Mouse (Mus musculus) G1E (cell line): Measurements from ENCODE around the gene Hspb3. TPM values are rescaled to one million over a fixed set of nuclear protein-coding genes. Genes with fewer than 3 reads are reported as not detected.

Experiments used
- ATAC-seq: 2 replicates; pipeline ENCODE4 v1.8.0; 2016; ENCODE audit warnings: mild to moderate bottlenecking; ENCODE audit not compliant: insufficient number of reproducible peaks, poor library complexity, low FRiP score, severe bottlenecking; ENCODE audit errors: extremely low read depth
- DNase-seq: peaks from one replicate; pipeline ENCODE4 v3.0.0; 2012; ENCODE audit warnings: low spot score
- H3K27me3 ChIP-seq: 2 replicates; pipeline ENCODE4 v1.6.1; 2012; ENCODE audit warnings: mild to moderate bottlenecking, low read length, inconsistent platforms; ENCODE audit not compliant: insufficient read depth
- H3K36me3 ChIP-seq: replicated peaks from 2 replicates; pipeline ENCODE3; 2012; ENCODE audit warnings: mild to moderate bottlenecking, inconsistent platforms
- H3K4me1 ChIP-seq: 2 replicates; pipeline ENCODE4 v1.6.1; 2012; ENCODE audit warnings: low read depth, low read length, inconsistent platforms, mixed read lengths; ENCODE audit not compliant: insufficient read depth
- H3K4me3 ChIP-seq: 2 replicates; pipeline ENCODE4 v1.5.1; 2012; ENCODE audit warnings: low read depth, mild to moderate bottlenecking, inconsistent platforms, low read length, moderate library complexity, mixed read lengths
- H3K9me3 ChIP-seq: replicated peaks from 2 replicates; pipeline ENCODE4 v1.6.1; 2012; ENCODE audit warnings: inconsistent platforms
- CTCF ChIP-seq: IDR thresholded peaks from 2 replicates; pipeline ENCODE4 v1.5.1; 2012; ENCODE audit warnings: low read depth, low read length, inconsistent platforms, mixed read lengths
- GATA1 ChIP-seq: IDR thresholded peaks from 2 replicates; pipeline ENCODE4 v1.6.1; 2012; ENCODE audit warnings: borderline replicate concordance, low read length, inconsistent platforms, mixed read lengths
- GATA2 ChIP-seq: IDR thresholded peaks from 2 replicates; pipeline ENCODE4 v1.6.1; 2012; ENCODE audit warnings: low read depth, low read length, inconsistent platforms, borderline replicate concordance
- POLR2AphosphoS5 ChIP-seq: IDR thresholded peaks from 2 replicates; pipeline ENCODE4 v1.6.1; 2012; ENCODE audit warnings: low read depth, low read length, inconsistent platforms; ENCODE audit not compliant: insufficient replicate concordance
- TAL1 ChIP-seq: conservative IDR thresholded peaks from 2 replicates; pipeline ENCODE4 v1.6.1; 2012; ENCODE audit warnings: low read depth, low read length, inconsistent platforms, mixed read lengths
- polyA plus RNA-seq: library from polyadenylated mRNA; stranded (reverse); fragments of >175 nt; gene quantifications from 2 replicates; pipeline ENCODE4 v1.2.3, GENCODE M21; 2012
- total RNA-seq, 2 experiments: library from RNA; stranded (forward) in 1 of 2; stranded (reverse) in 1 of 2; fragments of 200-1000 nt in 1 of 2; fragments of >200 nt in 1 of 2; fragmentation: Nextera tagmentation in 1 of 2; gene quantifications; 2 replicates each; pipeline ENCODE4 v1.2.3; 2014 to 2017

The Hspb3 gene
- total and polyA plus RNA-seq, 3 experiments = not detected

GRCm38 (mm10) chr13:113622865-113623255 lies 40.6 kb downstream of the Hspb3 start:
- H3K9me3 ChIP-seq = peaks cover 10% of the 10 kb centered on the region
- DNase-seq = no peak
- ATAC-seq = no peak
- H3K36me3 ChIP-seq = no peaks in the 10 kb centered on the region
- no peak for TF ChIP-seq POLR2AphosphoS5
- TF ChIP-seq GATA1 = no peak
- no peak for TF ChIP-seq TAL1
- TF ChIP-seq GATA2 = no peak
- TF ChIP-seq CTCF = no peak
- H3K4me3 ChIP-seq = no peak overlapping the region
- H3K4me1 ChIP-seq = no peaks in the 10 kb centered on the region
- peaks cover 13% of the 10 kb centered on the region; the same call in 1 of the 2 replicates for H3K27me3 ChIP-seq

GRCm38 (mm10) chr13:113622122-113622864 lies 41.2 kb downstream of the Hspb3 start:
- Histone ChIP-seq H3K36me3 (no peaks in the 10 kb centered on the region), H3K4me1 (no peaks in the 10 kb centered on the region), H3K27me3 (0 out of 2 replicates have a peak, but pooled peaks cover 9% of the 10 kb centered on the region), H3K9me3 (peaks cover 15% of the 10 kb centered on the region), H3K4me3 (no peak overlapping the region)
- TF ChIP-seq TAL1 = no peak
- no peak for TF ChIP-seq POLR2AphosphoS5
- TF ChIP-seq GATA1 = no peak
- no peak for TF ChIP-seq GATA2
- TF ChIP-seq CTCF = no peak
- no peak for ATAC-seq
- no peak for DNase-seq

GRCm38 (mm10) chr13:113619003-113619402 lies 44.5 kb downstream of the Hspb3 start:
- Histone ChIP-seq H3K36me3 (no peaks in the 10 kb centered on the region), H3K4me1 (no peaks in the 10 kb centered on the region), H3K9me3 (peaks cover 20% of the 10 kb centered on the region), H3K27me3 (peaks cover 6% of the 10 kb centered on the region; the same call in 1 of the 2 replicates), H3K4me3 (no peak overlapping the region)
- DNase-seq (no peak), ATAC-seq (no peak)
- TF ChIP-seq GATA2 (no peak), CTCF (no peak), GATA1 (no peak), TAL1 (no peak), POLR2AphosphoS5 (no peak)

- no peaks in the 10 kb centered on the region for H3K36me3 ChIP-seq
- ATAC-seq (no peak), DNase-seq (no peak)
- no peak within 1 kb of the TSS; the same call in 1 of the 2 replicates for H3K4me3 ChIP-seq
- peaks cover 6% of the 10 kb centered on the region; the same call in 1 of the 2 replicates for H3K27me3 ChIP-seq
- peaks cover 20% of the 10 kb centered on the region for H3K9me3 ChIP-seq
- TF ChIP-seq GATA1 = no peak
- TF ChIP-seq TAL1 = no peak
- no peak for TF ChIP-seq GATA2
- no peak for TF ChIP-seq POLR2AphosphoS5
- no peak for TF ChIP-seq CTCF
- H3K4me1 ChIP-seq = no peaks in the 10 kb centered on the region
Measured at GRCm38 (mm10) chr13:113617891-113618823, 45.3 kb downstream of the Hspb3 start, which contains the start of gene Snx18. TSS of gene Snx18 (minus strand) at chr13:113618564.

GRCm38 (mm10) chr13:113617338-113617890 lies 46.1 kb downstream of the Hspb3 start:
- Histone ChIP-seq H3K4me3 (no peak overlapping the region; the same call in 1 of the 2 replicates), H3K36me3 (no peaks in the 10 kb centered on the region), H3K9me3 (peaks cover 20% of the 10 kb centered on the region), H3K27me3 (peaks cover 5% of the 10 kb centered on the region; the same call in 1 of the 2 replicates), H3K4me1 (no peaks in the 10 kb centered on the region)
- DNase-seq = no peak
- TF ChIP-seq TAL1 = no peak
- TF ChIP-seq GATA2 = no peak
- TF ChIP-seq GATA1 = no peak
- TF ChIP-seq CTCF = no peak
- TF ChIP-seq POLR2AphosphoS5 = no peak
- ATAC-seq = no peak

- H3K9me3 ChIP-seq = peaks cover 20% of the 10 kb centered on the region
- H3K4me1 ChIP-seq = no peaks in the 10 kb centered on the region
- DNase-seq (no peak), ATAC-seq (no peak)
- H3K36me3 ChIP-seq = no peaks in the 10 kb centered on the region
- peaks cover 1% of the 10 kb centered on the region; the same call in 1 of the 2 replicates for H3K27me3 ChIP-seq
- H3K4me3 ChIP-seq = no peak overlapping the region
- no peak for TF ChIP-seq GATA2
- no peak for TF ChIP-seq CTCF
- no peak for TF ChIP-seq TAL1
- no peak for TF ChIP-seq POLR2AphosphoS5
- TF ChIP-seq GATA1 = no peak
Measured at GRCm38 (mm10) chr13:113616751-113617337, 46.6 kb downstream of the Hspb3 start.
